Mouse (Mus musculus) limb, embryonic 14.5 days (tissue): ENCODE results near the gene Hsd11b2. TPM values are rescaled to one million over a fixed set of nuclear protein-coding genes. Genes with fewer than 3 reads are reported as not detected.

Experiments used
- ATAC-seq: fragments of 200-750 bp; cut with Nextera tagmentation; 2 replicates; pipeline ENCODE4 v1.8.0; 2017; ENCODE audit warnings: low read depth, moderate number of reproducible peaks, moderate TSS enrichment; ENCODE audit not compliant: low FRiP score
- DNase-seq: peaks from one replicate; pipeline ENCODE4 v3.0.0-alpha.2; 2015; ENCODE audit warnings: low spot score
- H3K27ac ChIP-seq: fragments of 300-500 bp; sonication (generic); replicated peaks from 2 replicates; pipeline ENCODE4 v1.5.1; 2014; ENCODE audit warnings: low read depth, mild to moderate bottlenecking, low read length, moderate library complexity, mixed read lengths
- H3K27me3 ChIP-seq: fragments of 300-500 bp; sonication (generic); 2 replicates; pipeline ENCODE4 v1.6.1; 2014; ENCODE audit warnings: low read length, mixed read lengths; ENCODE audit not compliant: control insufficient read depth, insufficient read depth
- H3K36me3 ChIP-seq: fragments of 300-500 bp; sonication (generic); 2 replicates; pipeline ENCODE4 v1.6.1; 2014; ENCODE audit warnings: mild to moderate bottlenecking, low read length, moderate library complexity, mixed read lengths; ENCODE audit not compliant: control insufficient read depth, insufficient read depth
- H3K4me1 ChIP-seq: fragments of 300-500 bp; sonication (generic); 2 replicates; pipeline ENCODE4 v1.6.1; 2014; ENCODE audit warnings: antibody characterized with exemption, low read length, mixed read lengths; ENCODE audit not compliant: control insufficient read depth, insufficient read depth
- H3K4me2 ChIP-seq: fragments of 300-500 bp; sonication (generic); replicated peaks from 2 replicates; pipeline ENCODE4 v1.6.1; 2014; ENCODE audit warnings: low read depth, mild to moderate bottlenecking, low read length, moderate library complexity; ENCODE audit not compliant: severe bottlenecking
- H3K4me3 ChIP-seq: fragments of 300-500 bp; sonication (generic); replicated peaks from 2 replicates; pipeline ENCODE4 v1.5.1; 2014; ENCODE audit warnings: low read length
- H3K9ac ChIP-seq: fragments of 300-500 bp; sonication (generic); 2 replicates; pipeline ENCODE4 v1.6.1; 2014; ENCODE audit warnings: mild to moderate bottlenecking, low read depth, low read length, moderate library complexity; ENCODE audit not compliant: severe bottlenecking
- H3K9me3 ChIP-seq: fragments of 300-500 bp; sonication (generic); 2 replicates; pipeline ENCODE4 v1.6.1; 2016; ENCODE audit warnings: low read length; ENCODE audit not compliant: control insufficient read depth
- POLR2A ChIP-seq: fragments of 200-500 bp; IDR thresholded peaks from 2 replicates; pipeline ENCODE4 v1.8.0; 2012; ENCODE audit warnings: inconsistent platforms, mild to moderate bottlenecking, moderate library complexity, borderline replicate concordance; ENCODE audit not compliant: insufficient read depth, insufficient read length; ENCODE audit errors: extremely low read depth
- WGBS: fragments of 180-500 bp; shearing (Covaris S2); extraction: QIAGEN DNeasy Blood & Tissue Kit; methylation state at CpG from one replicate; pipeline ENCODE4 v1.1.7; 2014; 5-methylcytosine and 5-hydroxymethylcytosine counted together
- polyA plus RNA-seq, 2 experiments: library from polyadenylated mRNA; depleted of rRNA in 1 of 2; stranded (reverse) in 1 of 2; unstranded in 1 of 2; fragments of >200 nt; fragmentation: Nextera tagmentation in 1 of 2; extraction: Ambion mirVana in 1 of 2; gene quantifications; 2 replicates each; pipeline versions ENCODE4 v1.2.1 to v1.2.3; 2012 to 2014

Gene Hsd11b2
- polyA plus RNA-seq, 2 experiments, result 1.7 to 3.3 TPM

GRCm38 (mm10) chr8:105549506-105549905 is 31.0 kb downstream of the Hsd11b2 start:
- peaks cover 17% of the 10 kb centered on the region for H3K4me1 ChIP-seq
- TF ChIP-seq POLR2A, result no peak
- DNase-seq, result no peak
- H3K9ac ChIP-seq, result no peak overlapping the region
- H3K4me3 ChIP-seq, result no peak overlapping the region
- WGBS, result 86% methylated on average over 1 of the region's 1 CpGs
- no peaks in the 10 kb centered on the region for H3K27me3 ChIP-seq
- no peaks in the 10 kb centered on the region for H3K9me3 ChIP-seq
- no peak overlapping the region for H3K4me2 ChIP-seq
- no peak for ATAC-seq
- H3K36me3 ChIP-seq, result peaks cover 3% of the 10 kb centered on the region; the same call in 1 of the 2 replicates
- H3K27ac ChIP-seq, result no peak overlapping the region

DNA sequence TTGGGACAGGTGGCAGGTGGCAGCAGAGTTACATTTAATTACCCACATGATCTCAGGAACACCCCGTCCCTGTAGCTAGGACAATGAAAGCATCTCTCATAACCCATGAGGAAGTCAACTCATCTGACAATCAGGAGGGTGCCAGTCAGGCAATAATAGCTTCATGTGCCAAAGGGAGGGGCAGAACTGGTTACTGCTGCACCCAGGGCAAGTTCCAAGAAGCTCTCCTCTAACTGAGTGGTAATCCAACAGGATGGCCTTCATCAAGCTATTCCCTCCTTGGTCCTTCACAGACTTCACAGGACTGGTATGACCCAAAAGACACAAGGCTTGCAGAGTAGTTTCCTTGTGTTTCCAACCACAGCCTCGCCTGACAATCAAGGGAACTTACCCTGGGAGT is 31.5 kb downstream of the Hsd11b2 start:
- 78% methylated on average over 2 of the region's 2 CpGs for WGBS
- Histone ChIP-seq H3K4me2 (no peak overlapping the region), H3K4me1 (peaks cover 11% of the 10 kb centered on the region), H3K9me3 (no peaks in the 10 kb centered on the region), H3K36me3 (peaks cover 3% of the 10 kb centered on the region; the same call in 1 of the 2 replicates), H3K4me3 (no peak overlapping the region), H3K27me3 (no peaks in the 10 kb centered on the region), H3K27ac (no peak overlapping the region), H3K9ac (no peak overlapping the region)
- no peak for TF ChIP-seq POLR2A
- no peak for DNase-seq
- no peak for ATAC-seq

- H3K27me3 ChIP-seq, result no peaks in the 10 kb centered on the region
- no peak overlapping the region for H3K9ac ChIP-seq
- H3K4me1 ChIP-seq, result no peaks in the 10 kb centered on the region
- no peaks in the 10 kb centered on the region for H3K9me3 ChIP-seq
- DNase-seq, result no peak
- no peak for ATAC-seq
- WGBS, result 81% methylated on average over 2 of the region's 2 CpGs
- peaks cover 3% of the 10 kb centered on the region; the same call in 1 of the 2 replicates for H3K36me3 ChIP-seq
- no peak overlapping the region for H3K4me2 ChIP-seq
- H3K4me3 ChIP-seq, result no peak overlapping the region
- H3K27ac ChIP-seq, result no peak overlapping the region
- TF ChIP-seq POLR2A, result no peak
Measured at GRCm38 (mm10) chr8:105552032-105552431, 33.5 kb downstream of the Hsd11b2 start.

- Histone ChIP-seq H3K4me3 (no peak overlapping the region), H3K36me3 (peaks cover 3% of the 10 kb centered on the region; the same call in 1 of the 2 replicates), H3K4me1 (no peaks in the 10 kb centered on the region), H3K27ac (no peak overlapping the region), H3K9ac (no peak overlapping the region), H3K4me2 (no peak overlapping the region), H3K27me3 (no peaks in the 10 kb centered on the region), H3K9me3 (no peaks in the 10 kb centered on the region)
- 65% methylated on average over 1 of the region's 1 CpGs for WGBS
- ATAC-seq (no peak), DNase-seq (no peak)
- no peak for TF ChIP-seq POLR2A
Measured at GRCm38 (mm10) chr8:105552824-105553223, 34.3 kb downstream of the Hsd11b2 start.

- DNase-seq (peak; percentile 62), ATAC-seq (peak; percentile 59; the same call in 1 of the 2 replicates)
- no peaks in the 10 kb centered on the region for H3K27me3 ChIP-seq
- no peak overlapping the region for H3K9ac ChIP-seq
- H3K4me1 ChIP-seq, result no peaks in the 10 kb centered on the region
- TF ChIP-seq POLR2A, result no peak
- no peak overlapping the region for H3K4me3 ChIP-seq
- H3K9me3 ChIP-seq, result no peaks in the 10 kb centered on the region
- no peak overlapping the region for H3K27ac ChIP-seq
- H3K36me3 ChIP-seq, result peaks cover 4% of the 10 kb centered on the region
- H3K4me2 ChIP-seq, result no peak overlapping the region
Measured at GRCm38 (mm10) chr8:105554087-105554486, 35.5 kb downstream of the Hsd11b2 start.

DNA sequence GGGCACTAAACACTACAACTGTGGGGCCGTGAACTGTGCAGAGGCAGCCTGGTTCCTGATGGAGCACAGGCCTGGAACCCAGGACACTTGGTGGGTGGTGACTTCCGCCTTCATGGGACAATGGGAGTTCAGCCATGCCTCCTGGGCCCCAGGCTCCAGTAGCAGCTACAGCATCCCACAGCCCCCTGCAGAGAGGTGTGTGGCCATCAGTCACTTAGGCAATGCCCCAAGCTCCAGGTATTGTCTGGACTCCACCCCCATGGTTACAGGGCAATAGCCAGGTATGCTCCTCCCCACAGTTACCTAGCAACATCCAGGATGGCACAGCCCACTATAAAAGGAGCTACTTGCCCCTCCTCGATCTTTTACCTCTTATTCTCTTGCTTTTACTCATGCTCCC is 36.7 kb downstream of the Hsd11b2 start:
- Histone ChIP-seq H3K4me1 (no peaks in the 10 kb centered on the region), H3K9ac (no peak overlapping the region), H3K4me2 (no peak overlapping the region), H3K27ac (no peak overlapping the region), H3K27me3 (no peaks in the 10 kb centered on the region), H3K4me3 (no peak overlapping the region), H3K9me3 (no peaks in the 10 kb centered on the region), H3K36me3 (peaks cover 8% of the 10 kb centered on the region)
- 71% methylated on average over 3 of the region's 3 CpGs for WGBS
- TF ChIP-seq POLR2A, result no peak
- no peak for DNase-seq
- no peak for ATAC-seq
